Mouse (Mus musculus): ENCODE measurements around the gene Rbm3. TPM values are rescaled to one million over a fixed set of nuclear protein-coding genes. Genes with fewer than 3 reads are reported as not detected.

The Rbm3 gene
- total RNA-seq, 2 experiments from 2014 or later: 97.4 to 123 TPM

Other genes with a start within 250 kb of the Rbm3 start
- gene Pqbp1, start 246.6 kb downstream of the Rbm3 start, total RNA-seq (2021): 10 to 100 TPM; 77.7 to 86.6 TPM
- gene Timm17b, start 246.5 kb downstream of the Rbm3 start, total RNA-seq (2021): 10 to 100 TPM; 19.1 to 21.7 TPM
- not detected for gene Gm10491, start 238.0 kb downstream of the Rbm3 start, total RNA-seq (2021)
- not detected for gene Gm10490, start 236.3 kb downstream of the Rbm3 start, total RNA-seq (2021)
- gene Pcsk1n, start 226.1 kb downstream of the Rbm3 start, total RNA-seq (2021): 100 to 1,000 TPM; 397 to 420 TPM
- gene Eras, start 217.3 kb downstream of the Rbm3 start, total RNA-seq (2021): not detected
- 10 to 100 TPM; 49.9 to 50.4 TPM for gene Hdac6, start 198.0 kb downstream of the Rbm3 start, total RNA-seq (2021)
- gene Gata1, start 167.8 kb downstream of the Rbm3 start, total RNA-seq (2021): not detected
- gene Glod5, start 127.4 kb downstream of the Rbm3 start, total RNA-seq (2021): not detected
- 10 to 100 TPM; 22.3 to 26.5 TPM for gene Suv39h1, start 71.1 kb downstream of the Rbm3 start, total RNA-seq (2021)
- 1 to 10 TPM; 1.1 to 1.5 TPM for gene Was, start 55.4 kb downstream of the Rbm3 start, total RNA-seq (2021)
- 100 to 1,000 TPM; 189 to 222 TPM for gene Wdr13, start 13.0 kb downstream of the Rbm3 start, total RNA-seq (2021)
- gene Tbc1d25, start 30.3 kb upstream of the Rbm3 start, total RNA-seq (2021): 10 to 100 TPM; 15.8 to 16.6 TPM
- 10 to 100 TPM; 35.6 to 41.4 TPM for gene Ebp, start 47.6 kb upstream of the Rbm3 start, total RNA-seq (2021)
- gene Porcn, start 60.6 kb upstream of the Rbm3 start, total RNA-seq (2021): 10 to 100 TPM; 74.0 to 75.2 TPM
- gene Ftsj1, start 106.5 kb upstream of the Rbm3 start, total RNA-seq (2021): 10 to 100 TPM; 20.2 to 25.9 TPM
- 1 to 10 TPM; 7.3 to 9.0 TPM for gene Slc38a5, start 125.3 kb upstream of the Rbm3 start, total RNA-seq (2021)
- gene Ssxb10, start 181.5 kb upstream of the Rbm3 start, total RNA-seq (2021): not detected
- gene Ssxb9, start 221.1 kb upstream of the Rbm3 start, total RNA-seq (2021): not detected

Measured in left cerebral cortex, postnatal 25 days (tissue).